Mouse (Mus musculus): ENCODE measurements around the gene Mroh3. TPM values are rescaled to one million over a fixed set of nuclear protein-coding genes. Genes with fewer than 3 reads are reported as not detected.

Mroh3 gene
- total and polyA plus RNA-seq, 3 experiments, result not detected

- Histone ChIP-seq H3K36me3 (ENCODE audit: control insufficient read depth, insufficient read depth, low read length) (no peaks in the 10 kb centered on the region), H3K79me2 (replicated peaks; ENCODE audit: control insufficient read depth, insufficient read depth, low read length) (no peaks in the 10 kb centered on the region), H3K27me3 (ENCODE audit: control insufficient read depth, insufficient read depth, low read length) (no peaks in the 10 kb centered on the region), H3K9ac (ENCODE audit: low read depth, low read length) (no peak overlapping the region), H3K27ac (no peak overlapping the region), H3K4me3 (no peak overlapping the region), H3K4me1 (ENCODE audit: control insufficient read depth, insufficient read depth, low read length) (no peaks in the 10 kb centered on the region; the same call in 1 of the 2 replicates)
- no peak for DNase-seq
- intact Hi-C loops (cut with DNase I), result no loop called here
- 97% methylated on average over 10 of the region's 10 CpGs for WGBS
- TF ChIP-seq POLR2A (IDR thresholded peaks at IDR 0.05; ENCODE audit: insufficient read depth, low read depth, low read length), result no peak
Observed at GRCm38 (mm10) chr1:136143514-136143913, 69.1 kb downstream of the Mroh3 start.

GRCm38 (mm10) chr1:136142336-136142735, 70.3 kb downstream of the Mroh3 start:
- H3K27me3 ChIP-seq (ENCODE audit: control insufficient read depth, insufficient read depth, low read length), result no peaks in the 10 kb centered on the region
- no peak overlapping the region for H3K27ac ChIP-seq
- no peaks in the 10 kb centered on the region for H3K36me3 ChIP-seq (ENCODE audit: control insufficient read depth, insufficient read depth, low read length)
- TF ChIP-seq POLR2A (IDR thresholded peaks at IDR 0.05; ENCODE audit: insufficient read depth, low read depth, low read length), result no peak
- no peak for TF ChIP-seq EP300 (IDR thresholded peaks at IDR 0.05; ENCODE audit: insufficient read depth, low read depth, low read length)
- TF ChIP-seq CTCF (IDR thresholded peaks at IDR 0.05), result no peak
- no peak overlapping the region for H3K9ac ChIP-seq (ENCODE audit: low read depth, low read length)
- no peaks in the 10 kb centered on the region for H3K79me2 ChIP-seq (replicated peaks; ENCODE audit: control insufficient read depth, insufficient read depth, low read length)
- intact Hi-C loops (cut with DNase I), result no loop called here
- no peak for DNase-seq
- WGBS, result 60% methylated on average over 6 of the region's 6 CpGs
- no peak overlapping the region for H3K4me3 ChIP-seq
- H3K4me1 ChIP-seq (ENCODE audit: control insufficient read depth, insufficient read depth, low read length), result peaks cover 5% of the 10 kb centered on the region

- no peak overlapping the region for H3K9ac ChIP-seq (ENCODE audit: low read depth, low read length)
- WGBS, result 83% methylated on average over 11 of the region's 11 CpGs
- no peaks in the 10 kb centered on the region for H3K79me2 ChIP-seq (replicated peaks; ENCODE audit: control insufficient read depth, insufficient read depth, low read length)
- no peak overlapping the region for H3K27ac ChIP-seq
- DNase-seq, result peak in 1 of 2 experiments; percentile 64
- H3K27me3 ChIP-seq (ENCODE audit: control insufficient read depth, insufficient read depth, low read length), result no peaks in the 10 kb centered on the region
- intact Hi-C loops (cut with DNase I), result no loop called here
- H3K36me3 ChIP-seq (ENCODE audit: control insufficient read depth, insufficient read depth, low read length), result no peaks in the 10 kb centered on the region
- TF ChIP-seq CTCF (IDR thresholded peaks at IDR 0.05) (no peak), EP300 (IDR thresholded peaks at IDR 0.05; ENCODE audit: insufficient read depth, low read depth, low read length) (no peak), POLR2A (IDR thresholded peaks at IDR 0.05; ENCODE audit: insufficient read depth, low read depth, low read length) (no peak)
- H3K4me1 ChIP-seq (ENCODE audit: control insufficient read depth, insufficient read depth, low read length), result peaks cover 7% of the 10 kb centered on the region
- H3K4me3 ChIP-seq, result no peak overlapping the region
Observed at GRCm38 (mm10) chr1:136141176-136141950, 71.3 kb downstream of the Mroh3 start.

GRCm38 (mm10) chr1:136139990-136140640, 72.5 kb downstream of the Mroh3 start:
- DNase-seq, result peak; percentile 73 to 87
- H3K9ac ChIP-seq (ENCODE audit: low read depth, low read length), result peak overlapping the region; percentile 59
- H3K79me2 ChIP-seq (replicated peaks; ENCODE audit: control insufficient read depth, insufficient read depth, low read length), result no peaks in the 10 kb centered on the region
- H3K27me3 ChIP-seq (ENCODE audit: control insufficient read depth, insufficient read depth, low read length), result no peaks in the 10 kb centered on the region
- intact Hi-C loops (cut with DNase I), result no loop called here
- H3K36me3 ChIP-seq (ENCODE audit: control insufficient read depth, insufficient read depth, low read length), result no peaks in the 10 kb centered on the region
- peak overlapping the region; percentile 55 for H3K4me3 ChIP-seq
- WGBS, result 4% methylated on average over 32 of the region's 32 CpGs
- H3K4me1 ChIP-seq (ENCODE audit: control insufficient read depth, insufficient read depth, low read length), result peaks cover 8% of the 10 kb centered on the region
- peak overlapping the region; percentile 62 for H3K27ac ChIP-seq
- TF ChIP-seq CTCF (IDR thresholded peaks at IDR 0.05) (no peak), EP300 (IDR thresholded peaks at IDR 0.05; ENCODE audit: insufficient read depth, low read depth, low read length) (no peak), POLR2A (IDR thresholded peaks at IDR 0.05; ENCODE audit: insufficient read depth, low read depth, low read length) (peak; percentile 61)

GRCm38 (mm10) chr1:136138191-136138830, 74.3 kb downstream of the Mroh3 start:
- H3K79me2 ChIP-seq (replicated peaks; ENCODE audit: control insufficient read depth, insufficient read depth, low read length), result no peaks in the 10 kb centered on the region
- no peaks in the 10 kb centered on the region for H3K36me3 ChIP-seq (ENCODE audit: control insufficient read depth, insufficient read depth, low read length)
- WGBS, result 41% methylated on average over 10 of the region's 10 CpGs
- H3K4me1 ChIP-seq (ENCODE audit: control insufficient read depth, insufficient read depth, low read length), result peaks cover 12% of the 10 kb centered on the region
- intact Hi-C loops (cut with DNase I), result no loop called here
- H3K27me3 ChIP-seq (ENCODE audit: control insufficient read depth, insufficient read depth, low read length), result no peaks in the 10 kb centered on the region
- H3K4me3 ChIP-seq, result no peak overlapping the region
- no peak overlapping the region for H3K9ac ChIP-seq (ENCODE audit: low read depth, low read length)
- no peak for TF ChIP-seq POLR2A (IDR thresholded peaks at IDR 0.05; ENCODE audit: insufficient read depth, low read depth, low read length)
- no peak for TF ChIP-seq CTCF (IDR thresholded peaks at IDR 0.05)
- DNase-seq, result no peak
- H3K27ac ChIP-seq, result no peak overlapping the region

- Histone ChIP-seq H3K4me3 (no peak overlapping the region), H3K9ac (ENCODE audit: low read depth, low read length) (no peak overlapping the region), H3K27me3 (ENCODE audit: control insufficient read depth, insufficient read depth, low read length) (no peaks in the 10 kb centered on the region), H3K4me1 (ENCODE audit: control insufficient read depth, insufficient read depth, low read length) (peaks cover 12% of the 10 kb centered on the region), H3K36me3 (ENCODE audit: control insufficient read depth, insufficient read depth, low read length) (no peaks in the 10 kb centered on the region), H3K27ac (no peak overlapping the region), H3K79me2 (replicated peaks; ENCODE audit: control insufficient read depth, insufficient read depth, low read length) (no peaks in the 10 kb centered on the region)
- intact Hi-C loops (cut with DNase I), result no loop called here
- TF ChIP-seq EP300 (IDR thresholded peaks at IDR 0.05; ENCODE audit: insufficient read depth, low read depth, low read length), result no peak
- no peak for TF ChIP-seq CTCF (IDR thresholded peaks at IDR 0.05)
- no peak for TF ChIP-seq POLR2A (IDR thresholded peaks at IDR 0.05; ENCODE audit: insufficient read depth, low read depth, low read length)
- peak in 1 of 2 experiments; percentile 48 for DNase-seq
- 12% methylated on average over 4 of the region's 4 CpGs for WGBS
Observed at GRCm38 (mm10) chr1:136137575-136137974, 75.1 kb downstream of the Mroh3 start.

Measured in heart, adult 2 months (tissue).